Mouse (Mus musculus): ENCODE data around the gene Wdr61. TPM values are rescaled to one million over a fixed set of nuclear protein-coding genes. Genes with fewer than 3 reads are reported as not detected.
A peak's percentile ranks its signal among the peaks of the same experiment; 100 is the strongest.

Gene Wdr61
- total and polyA plus RNA-seq, 2 experiments from 2014 or later, result 43.7 to 83.9 TPM

GRCm38 (mm10) chr9:54683814-54684605 is 50.3 kb downstream of the Wdr61 start:
- no peak overlapping the region for H3K27ac ChIP-seq (ENCODE audit: low read depth, low read length)
- no peak for DNase-seq (ENCODE audit: low spot score)
- H3K4me2 ChIP-seq (ENCODE audit: low read depth, low read length, poor library complexity, severe bottlenecking), result no peak overlapping the region
- no peak overlapping the region for H3K4me3 ChIP-seq (ENCODE audit: low read depth, low read length)
- H3K36me3 ChIP-seq (ENCODE audit: insufficient read depth, low read length), result no peaks in the 10 kb centered on the region
- no peak for ATAC-seq (ENCODE audit: low FRiP score)
- no peaks in the 10 kb centered on the region for H3K27me3 ChIP-seq (ENCODE audit: insufficient read depth, low read length)
- H3K9me3 ChIP-seq (ENCODE audit: low read length), result no peaks in the 10 kb centered on the region
- 69% methylated on average over 7 of the region's 7 CpGs for WGBS
- no peak overlapping the region for H3K9ac ChIP-seq (replicated peaks; ENCODE audit: low read length, poor library complexity, severe bottlenecking)
- TF ChIP-seq CTCF (IDR thresholded peaks at IDR 0.05), result no peak
- no peaks in the 10 kb centered on the region for H3K4me1 ChIP-seq (ENCODE audit: insufficient read depth, low read length)

- Histone ChIP-seq H3K4me3 (ENCODE audit: low read depth, low read length) (no peak overlapping the region), H3K9ac (replicated peaks; ENCODE audit: low read length, poor library complexity, severe bottlenecking) (no peak overlapping the region), H3K4me1 (ENCODE audit: insufficient read depth, low read length) (no peaks in the 10 kb centered on the region), H3K9me3 (ENCODE audit: low read length) (no peaks in the 10 kb centered on the region), H3K36me3 (ENCODE audit: insufficient read depth, low read length) (no peaks in the 10 kb centered on the region), H3K27ac (ENCODE audit: low read depth, low read length) (no peak overlapping the region), H3K27me3 (ENCODE audit: insufficient read depth, low read length) (no peaks in the 10 kb centered on the region), H3K4me2 (ENCODE audit: low read depth, low read length, poor library complexity, severe bottlenecking) (no peak overlapping the region)
- 62% methylated on average over 2 of the region's 4 CpGs for WGBS
- DNase-seq (ENCODE audit: low spot score) (peak; percentile 62), ATAC-seq (ENCODE audit: low FRiP score) (no peak)
- TF ChIP-seq CTCF (IDR thresholded peaks at IDR 0.05), result no peak
These were observed 51.5 kb downstream of the Wdr61 start for GRCm38 (mm10) chr9:54682846-54683245.

GRCm38 (mm10) chr9:54676531-54676986 is 57.8 kb downstream of the Wdr61 start:
- peak overlapping the region; percentile 43 for H3K4me2 ChIP-seq (ENCODE audit: low read depth, low read length, poor library complexity, severe bottlenecking)
- H3K9me3 ChIP-seq (ENCODE audit: low read length), result no peaks in the 10 kb centered on the region
- H3K27ac ChIP-seq (ENCODE audit: low read depth, low read length), result no peak overlapping the region
- DNase-seq (ENCODE audit: low spot score) (peak; percentile 73), ATAC-seq (ENCODE audit: low FRiP score) (peak; percentile 56; the same call in 1 of the 2 replicates)
- H3K9ac ChIP-seq (replicated peaks; ENCODE audit: low read length, poor library complexity, severe bottlenecking), result no peak overlapping the region
- no peaks in the 10 kb centered on the region for H3K27me3 ChIP-seq (ENCODE audit: insufficient read depth, low read length)
- WGBS, result 1% methylated on average over 14 of the region's 14 CpGs
- H3K4me1 ChIP-seq (ENCODE audit: insufficient read depth, low read length), result no peaks in the 10 kb centered on the region
- no peaks in the 10 kb centered on the region for H3K36me3 ChIP-seq (ENCODE audit: insufficient read depth, low read length)
- H3K4me3 ChIP-seq (ENCODE audit: low read depth, low read length), result 0 out of 2 replicates have a peak overlapping the region, but pooled peaks have one; percentile 5
- TF ChIP-seq CTCF (IDR thresholded peaks at IDR 0.05), result peak; percentile 86

- Histone ChIP-seq H3K27me3 (ENCODE audit: insufficient read depth, low read length) (no peaks in the 10 kb centered on the region), H3K27ac (ENCODE audit: low read depth, low read length) (no peak overlapping the region), H3K9me3 (ENCODE audit: low read length) (no peaks in the 10 kb centered on the region), H3K4me3 (ENCODE audit: low read depth, low read length) (no peak overlapping the region), H3K4me1 (ENCODE audit: insufficient read depth, low read length) (no peaks in the 10 kb centered on the region), H3K36me3 (ENCODE audit: insufficient read depth, low read length) (no peaks in the 10 kb centered on the region), H3K9ac (replicated peaks; ENCODE audit: low read length, poor library complexity, severe bottlenecking) (no peak overlapping the region), H3K4me2 (ENCODE audit: low read depth, low read length, poor library complexity, severe bottlenecking) (no peak overlapping the region)
- WGBS, result 89% methylated on average over 13 of the region's 13 CpGs
- DNase-seq (ENCODE audit: low spot score) (no peak), ATAC-seq (ENCODE audit: low FRiP score) (no peak)
- no peak for TF ChIP-seq CTCF (IDR thresholded peaks at IDR 0.05)
These were observed 60.4 kb downstream of the Wdr61 start for GRCm38 (mm10) chr9:54673887-54674286.

GRCm38 (mm10) chr9:54671962-54672361 is 62.4 kb downstream of the Wdr61 start:
- no peak overlapping the region for H3K4me3 ChIP-seq (ENCODE audit: low read depth, low read length)
- no peaks in the 10 kb centered on the region for H3K27me3 ChIP-seq (ENCODE audit: insufficient read depth, low read length)
- ATAC-seq (ENCODE audit: low FRiP score) (no peak), DNase-seq (ENCODE audit: low spot score) (no peak)
- no peaks in the 10 kb centered on the region for H3K9me3 ChIP-seq (ENCODE audit: low read length)
- no peak overlapping the region for H3K9ac ChIP-seq (replicated peaks; ENCODE audit: low read length, poor library complexity, severe bottlenecking)
- H3K4me2 ChIP-seq (ENCODE audit: low read depth, low read length, poor library complexity, severe bottlenecking), result no peak overlapping the region
- no peaks in the 10 kb centered on the region for H3K36me3 ChIP-seq (ENCODE audit: insufficient read depth, low read length)
- WGBS, result 84% methylated on average over 3 of the region's 3 CpGs
- H3K4me1 ChIP-seq (ENCODE audit: insufficient read depth, low read length), result no peaks in the 10 kb centered on the region
- TF ChIP-seq CTCF (IDR thresholded peaks at IDR 0.05), result no peak
- no peak overlapping the region for H3K27ac ChIP-seq (ENCODE audit: low read depth, low read length)

GRCm38 (mm10) chr9:54668455-54668854 is 65.9 kb downstream of the Wdr61 start:
- Histone ChIP-seq H3K9me3 (ENCODE audit: low read length) (no peaks in the 10 kb centered on the region), H3K4me2 (ENCODE audit: low read depth, low read length, poor library complexity, severe bottlenecking) (no peak overlapping the region), H3K9ac (replicated peaks; ENCODE audit: low read length, poor library complexity, severe bottlenecking) (no peak overlapping the region), H3K36me3 (ENCODE audit: insufficient read depth, low read length) (no peaks in the 10 kb centered on the region), H3K4me1 (ENCODE audit: insufficient read depth, low read length) (no peaks in the 10 kb centered on the region), H3K4me3 (ENCODE audit: low read depth, low read length) (no peak overlapping the region), H3K27me3 (ENCODE audit: insufficient read depth, low read length) (no peaks in the 10 kb centered on the region), H3K27ac (ENCODE audit: low read depth, low read length) (no peak overlapping the region)
- 50% methylated on average over 4 of the region's 4 CpGs for WGBS
- ATAC-seq (ENCODE audit: low FRiP score) (no peak), DNase-seq (ENCODE audit: low spot score) (peak; percentile 28)
- no peak for TF ChIP-seq CTCF (IDR thresholded peaks at IDR 0.05)
